Mouse (Mus musculus): ENCODE measurements around the gene Ifi27l2a. TPM values are rescaled to one million over a fixed set of nuclear protein-coding genes. Genes with fewer than 3 reads are reported as not detected.

The Ifi27l2a gene
- total RNA-seq, 2 experiments from 2014 or later = 43.8 to 98.9 TPM

DNA sequence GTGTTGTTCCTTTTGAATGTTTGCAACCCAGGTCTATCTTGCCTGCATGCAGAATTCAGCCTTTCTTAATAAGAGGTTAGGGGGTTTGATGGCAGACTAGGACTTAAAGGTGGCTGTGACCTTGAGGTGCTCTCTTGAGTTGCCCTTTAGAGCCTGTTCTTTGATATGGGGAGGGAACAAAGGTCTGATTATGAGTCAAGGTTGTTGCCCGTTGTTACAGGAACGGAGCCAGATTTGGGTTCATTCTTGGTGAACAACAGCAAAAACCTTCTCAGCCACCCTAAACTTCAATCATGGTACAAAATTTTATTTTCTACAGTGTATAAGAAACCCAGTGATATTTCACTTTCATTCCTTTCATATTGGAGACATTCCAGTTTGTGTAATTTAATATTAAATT is 10.1 kb downstream of the Ifi27l2a start:
- intact Hi-C loops (cut with DNase I) = no loop called here
- peak in 1 of 2 experiments; percentile 21 for DNase-seq

DNA sequence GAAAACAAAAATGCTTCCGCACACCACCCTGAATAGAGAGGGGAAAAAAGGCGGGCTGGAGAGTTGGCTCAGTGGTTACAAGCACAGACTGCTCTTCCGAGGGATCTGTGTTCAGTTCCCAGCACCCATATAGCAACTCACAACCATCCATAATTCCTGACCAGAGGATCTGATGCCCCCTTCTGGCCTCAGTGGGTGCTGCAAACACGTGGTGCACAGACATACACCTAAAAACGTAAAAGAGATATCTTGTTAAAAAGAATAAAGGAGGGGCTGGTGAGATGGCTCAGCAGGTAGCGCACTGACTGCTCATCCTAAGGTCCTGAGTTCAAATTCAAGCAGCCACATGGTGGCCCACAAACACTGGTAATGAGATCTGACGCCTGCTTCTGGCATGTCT is 16.8 kb downstream of the Ifi27l2a start:
- intact Hi-C loops (cut with DNase I) = loop anchor here (1.0 to 2.0 kb wide), 2 partner anchors 18 to 66 kb away; no protein-coding TSS in a partner anchor
- no peak for DNase-seq

DNA sequence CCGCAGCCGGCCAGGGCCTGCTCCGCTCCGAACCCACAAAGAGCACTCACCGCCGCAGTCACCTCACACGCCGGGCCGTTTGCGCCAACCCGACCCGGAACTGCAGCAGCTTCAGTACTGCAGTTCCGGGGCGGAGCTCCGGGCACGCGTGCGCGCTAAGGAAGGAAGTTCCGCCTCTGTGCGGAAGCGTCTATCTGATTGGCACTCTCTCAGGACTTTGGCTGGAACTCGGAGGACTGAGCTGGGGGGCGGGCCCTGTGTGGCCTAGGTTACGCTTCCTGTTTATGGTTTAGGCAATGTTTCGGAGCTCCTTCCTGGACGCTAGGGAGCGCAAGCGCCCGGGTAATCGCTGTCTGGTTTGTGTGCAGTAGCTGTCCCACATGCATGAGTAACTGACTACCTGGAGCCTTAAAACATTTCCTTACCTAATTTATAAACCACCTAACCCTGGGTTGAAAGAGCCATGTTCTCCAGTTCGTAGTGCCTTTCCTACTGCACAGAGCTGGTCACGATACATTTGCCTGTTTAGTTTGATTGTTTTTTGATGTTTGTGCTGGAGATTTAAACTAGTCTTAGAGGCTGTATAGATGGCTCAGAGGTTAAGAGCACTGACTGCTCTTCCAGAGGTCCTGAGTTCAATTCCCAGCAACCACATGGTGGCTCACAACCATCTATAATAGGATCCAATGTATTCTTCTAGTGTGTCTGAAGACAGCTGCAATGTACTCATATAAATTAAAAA is 17.6 kb downstream of the Ifi27l2a start, which contains the start of gene Ddx24:
Ddx24 (minus strand) TSS at position 102 of the 742 bp plus-strand sequence.
- intact Hi-C loops (cut with DNase I) = loop anchor here (1.0 to 2.0 kb wide), 3 partner anchors 19 to 66 kb away; partner anchors contain the start of gene Otub2
- DNase-seq = peak; percentile 95 to 96

DNA sequence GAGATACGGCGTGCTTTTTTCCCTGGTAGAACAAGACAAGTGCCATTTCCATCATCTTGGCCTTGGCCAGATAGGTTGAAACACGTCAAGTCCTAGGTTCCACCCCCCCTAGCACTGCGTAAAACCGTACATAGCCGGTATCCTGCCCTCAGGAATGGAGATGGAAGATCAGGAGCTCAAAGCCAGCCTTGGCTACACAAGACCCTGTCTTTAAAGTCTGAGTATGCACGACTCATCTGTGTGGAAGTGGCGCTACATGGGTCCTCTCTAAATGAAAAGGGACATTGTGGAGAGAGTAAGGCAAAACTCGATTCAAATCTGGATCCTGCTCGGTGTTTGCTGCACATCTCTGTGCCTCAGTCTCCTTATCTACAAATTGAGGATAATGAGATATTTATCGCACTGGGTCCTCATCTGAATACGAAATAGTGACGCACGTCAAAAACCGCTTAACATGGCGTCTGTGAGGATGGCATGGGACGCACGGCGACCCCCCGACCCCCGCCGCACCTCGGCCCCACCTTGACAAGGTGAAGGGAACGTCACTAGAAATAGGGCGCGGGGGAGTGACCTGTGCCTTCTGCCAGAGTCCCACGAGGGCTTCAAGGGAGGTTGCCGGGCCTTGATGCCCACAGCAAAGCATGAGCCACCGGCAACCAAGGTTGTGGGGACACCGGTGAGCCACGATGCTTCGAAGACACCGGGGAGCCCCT is 18.3 kb downstream of the Ifi27l2a start:
- intact Hi-C loops (cut with DNase I) = loop anchor here (2.0 kb wide), 1 partner anchor 36 kb away; the partner anchor contains the start of gene Otub2
- peak in 1 of 2 experiments; percentile 17 for DNase-seq

DNA sequence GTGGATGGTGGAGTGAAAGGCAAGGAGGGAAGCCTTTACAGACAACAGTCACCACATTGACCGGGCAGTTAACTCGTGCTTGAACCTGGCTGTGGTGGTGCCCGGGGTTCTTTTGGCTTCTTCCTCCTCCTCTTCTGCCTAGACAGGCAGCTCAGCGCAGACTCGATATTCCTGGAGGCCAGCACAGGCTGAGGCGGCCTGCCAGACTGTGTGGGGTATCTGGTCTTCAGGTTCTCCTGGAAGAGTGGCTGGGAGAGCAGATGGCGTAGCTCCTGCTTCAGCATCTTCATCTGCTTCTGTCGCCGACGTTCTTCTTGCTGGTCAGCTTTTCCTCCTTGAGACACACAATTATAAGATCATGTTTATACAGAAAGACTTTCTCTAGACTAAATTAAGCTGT is 35.3 kb downstream of the Ifi27l2a start:
- DNase-seq = no peak

DNA sequence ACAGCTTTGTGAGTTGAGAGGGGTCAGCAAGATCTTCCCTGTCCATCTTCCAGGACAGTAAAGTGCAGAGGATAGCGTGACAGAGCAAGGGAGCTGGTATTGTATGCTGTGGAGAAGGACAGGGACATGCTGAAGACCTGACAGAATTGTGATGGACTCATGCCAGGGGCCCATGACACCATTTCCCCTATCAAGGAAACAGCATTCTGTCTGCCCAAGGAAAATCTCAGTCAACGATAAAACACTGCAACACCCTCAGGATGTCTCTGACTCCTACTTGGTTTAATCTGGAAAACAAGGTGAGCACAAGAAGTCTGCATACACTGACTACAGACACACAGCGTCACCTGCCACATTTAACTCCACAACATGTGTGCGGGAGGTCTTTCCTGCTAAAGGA is 35.8 kb downstream of the Ifi27l2a start, which contains the start of gene 9330161L09Rik:
9330161L09Rik (minus strand) TSS at position 101 of the 400 bp plus-strand sequence.
- intact Hi-C loops (cut with DNase I) = no loop called here
- DNase-seq = no peak

More for the DNA sequence above, 35.3 kb downstream of the Ifi27l2a start:
- intact Hi-C loops (cut with DNase I) = no loop called here

DNA sequence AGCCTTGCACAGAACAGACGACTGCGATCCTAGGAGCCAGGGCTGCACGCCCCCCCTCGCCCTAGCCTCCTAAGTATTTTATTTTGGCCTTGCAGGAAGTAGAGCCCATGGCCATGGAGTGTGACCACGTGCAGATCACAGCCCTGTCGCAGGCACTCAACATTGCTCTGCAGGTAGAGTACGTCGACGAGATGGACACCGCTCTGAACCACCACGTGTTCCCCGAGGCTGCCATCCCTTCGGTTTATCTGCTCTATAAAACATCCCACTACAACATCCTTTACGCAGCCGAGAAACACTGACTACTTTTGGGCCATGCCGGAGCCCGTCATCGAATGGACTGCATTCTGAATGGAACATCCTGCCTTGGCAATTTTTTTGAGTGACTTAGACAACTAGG is 39.3 kb downstream of the Ifi27l2a start:
- DNase-seq = no peak
- intact Hi-C loops (cut with DNase I) = no loop called here

DNA sequence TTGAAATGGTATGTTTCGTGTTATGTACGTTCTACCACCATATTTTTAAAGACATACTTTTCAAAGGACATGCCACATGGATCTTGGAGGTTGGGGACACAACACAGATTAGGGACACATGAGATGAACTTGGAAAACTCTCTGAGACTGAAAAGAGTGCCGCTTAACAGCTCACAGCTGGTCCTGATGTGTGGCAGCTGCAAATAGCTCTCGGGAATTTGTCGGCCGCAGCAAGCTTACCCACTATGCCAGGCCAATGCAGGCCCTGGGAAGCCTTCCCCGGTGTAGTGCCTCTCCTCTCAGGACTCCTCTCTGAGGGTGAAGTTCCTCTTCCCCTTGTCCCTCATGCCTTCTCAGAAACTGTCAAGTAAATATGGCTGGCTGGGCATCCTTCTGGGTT is 46.7 kb downstream of the Ifi27l2a start:
- no peak for DNase-seq
- intact Hi-C loops (cut with DNase I) = no loop called here

DNA sequence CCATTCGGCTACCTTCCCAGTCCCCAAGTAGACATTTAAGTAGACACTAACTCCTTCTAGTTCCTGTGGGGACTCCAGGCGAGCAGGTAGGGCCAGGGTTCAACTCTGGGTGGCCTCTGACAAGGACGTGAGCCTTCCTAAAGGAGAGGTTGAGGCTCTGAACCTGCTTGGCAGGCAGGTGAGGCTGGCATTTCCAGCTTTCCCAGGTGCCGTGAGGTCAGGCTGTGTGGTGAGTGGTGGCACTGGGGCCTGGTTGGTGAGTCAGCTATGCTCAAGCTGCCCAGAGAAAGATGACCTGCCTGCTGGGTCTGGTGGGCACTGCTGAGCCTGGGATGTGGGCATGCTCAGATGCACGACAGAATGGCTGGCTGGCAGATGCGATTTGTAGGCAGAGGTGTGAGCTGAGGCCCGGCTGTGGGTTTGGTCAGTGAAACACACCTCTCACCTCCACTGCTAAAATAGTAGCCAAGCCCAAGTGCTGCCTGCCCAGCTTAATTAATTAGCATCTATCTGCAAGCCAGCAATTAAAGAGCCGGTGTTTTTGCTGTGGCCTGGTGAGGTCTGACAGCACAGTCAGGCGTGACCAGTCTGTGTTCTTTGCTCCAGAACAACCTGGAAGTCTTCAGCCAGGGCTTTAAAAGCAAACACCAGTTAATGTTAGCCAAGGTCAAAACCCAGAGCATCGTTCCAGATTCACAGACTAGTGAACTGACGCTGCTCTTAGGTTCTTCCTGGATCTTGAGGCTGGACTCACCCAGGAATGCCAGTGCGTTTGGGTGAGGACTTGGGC is 47.8 kb downstream of the Ifi27l2a start:
- DNase-seq = no peak
- intact Hi-C loops (cut with DNase I) = no loop called here

DNA sequence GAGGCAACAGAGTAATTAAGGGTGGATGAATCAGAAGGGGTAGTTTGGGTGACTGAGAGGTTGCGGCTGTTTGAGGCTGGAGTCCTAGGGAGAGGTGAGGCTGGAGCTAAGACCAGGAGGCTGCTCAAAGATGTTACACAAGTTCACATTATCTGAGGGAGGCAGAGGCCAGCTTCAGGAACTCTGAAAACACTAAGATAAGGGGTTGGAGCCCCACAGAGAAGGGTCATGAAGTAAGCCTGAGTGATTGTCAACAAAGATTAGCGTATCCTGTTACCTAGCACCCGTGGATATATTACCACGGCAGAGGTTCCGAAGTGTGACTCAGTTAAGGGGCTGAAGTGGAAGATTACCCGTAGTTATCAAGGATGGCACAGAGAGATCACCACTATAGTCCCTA is 50.0 kb downstream of the Ifi27l2a start:
- DNase-seq = no peak
- intact Hi-C loops (cut with DNase I) = no loop called here

Other genes starting within 250 kb of the Ifi27l2a start
- under 1 TPM in 1 of 2 experiments, not detected in 1; 0.43 TPM for gene Prima1, start 201.5 kb downstream of the Ifi27l2a start, total RNA-seq (2021)
- not detected for gene Fam181a, start 132.7 kb downstream of the Ifi27l2a start, total RNA-seq (2021)
- gene Asb2, start 87.7 kb downstream of the Ifi27l2a start, total RNA-seq (2021) = 100 to 1,000 TPM; 370 to 512 TPM
- 1 to 10 TPM; 2.6 to 4.5 TPM for gene Otub2, start 55.0 kb downstream of the Ifi27l2a start, total RNA-seq (2021)
- gene 9330161L09Rik, start 35.9 kb downstream of the Ifi27l2a start, total RNA-seq (2021) = 1 to 10 TPM; 1.3 to 1.4 TPM
- 10 to 100 TPM; 81.2 to 82.6 TPM for gene Ddx24, start 17.9 kb downstream of the Ifi27l2a start, total RNA-seq (2021)
- 10 to 100 TPM; 64.1 to 65.7 TPM for gene Ifi27, start 9.5 kb downstream of the Ifi27l2a start, total RNA-seq (2021)
- not detected for gene Ifi27l2b, start 13.5 kb upstream of the Ifi27l2a start, total RNA-seq (2021)
- gene Ppp4r4, start 88.6 kb upstream of the Ifi27l2a start, total RNA-seq (2021) = under 1 TPM; 0.33 to 0.53 TPM
- not detected for gene Serpina10, start 187.8 kb upstream of the Ifi27l2a start, total RNA-seq (2021)
- not detected for gene Serpina6, start 213.5 kb upstream of the Ifi27l2a start, total RNA-seq (2021)
- not detected for gene Serpina16, start 232.5 kb upstream of the Ifi27l2a start, total RNA-seq (2021)